Mouse (Mus musculus): Measurements from ENCODE around the gene Slc39a9. TPM values are rescaled to one million over a fixed set of nuclear protein-coding genes. Genes with fewer than 3 reads are reported as not detected.

The Slc39a9 gene
- total and polyA plus RNA-seq, 2 experiments from 2014 or later = 19.4 to 20.7 TPM

- H3K4me2 ChIP-seq (ENCODE audit: low read depth) = no peak overlapping the region
- TF ChIP-seq CTCF (IDR thresholded peaks at IDR 0.05; ENCODE audit: low read depth) = peak; percentile 50
- WGBS = 54% methylated on average over 2 of the region's 2 CpGs
- no peaks in the 10 kb centered on the region for H3K27me3 ChIP-seq (ENCODE audit: insufficient read depth, low read length)
- ATAC-seq (no peak), DNase-seq (no peak)
- H3K4me3 ChIP-seq (ENCODE audit: low read depth, low read length) = no peak overlapping the region
- H3K9ac ChIP-seq = no peak overlapping the region
- H3K27ac ChIP-seq (ENCODE audit: low read depth, low read length) = no peak overlapping the region
- no peaks in the 10 kb centered on the region for H3K36me3 ChIP-seq (ENCODE audit: insufficient read depth)
- no peaks in the 10 kb centered on the region for H3K4me1 ChIP-seq (ENCODE audit: insufficient read depth)
- no peaks in the 10 kb centered on the region for H3K9me3 ChIP-seq (ENCODE audit: low read length)
Observed at GRCm38 (mm10) chr12:80728814-80729213, 85.1 kb downstream of the Slc39a9 start.

GRCm38 (mm10) chr12:80729758-80730530 is 86.3 kb downstream of the Slc39a9 start:
- Histone ChIP-seq H3K4me1 (ENCODE audit: insufficient read depth) (no peaks in the 10 kb centered on the region), H3K4me2 (ENCODE audit: low read depth) (peak overlapping the region; percentile 11), H3K4me3 (ENCODE audit: low read depth, low read length) (no peak overlapping the region), H3K36me3 (ENCODE audit: insufficient read depth) (no peaks in the 10 kb centered on the region), H3K27me3 (ENCODE audit: insufficient read depth, low read length) (no peaks in the 10 kb centered on the region), H3K9ac (no peak overlapping the region; the same call in 1 of the 2 replicates), H3K9me3 (ENCODE audit: low read length) (no peaks in the 10 kb centered on the region), H3K27ac (ENCODE audit: low read depth, low read length) (no peak overlapping the region)
- ATAC-seq (peak; percentile 34; the same call in 1 of the 2 replicates), DNase-seq (peak; percentile 71)
- TF ChIP-seq CTCF (IDR thresholded peaks at IDR 0.05; ENCODE audit: low read depth) = no peak
- WGBS = 72% methylated on average over 12 of the region's 12 CpGs

- Histone ChIP-seq H3K27me3 (ENCODE audit: insufficient read depth, low read length) (no peaks in the 10 kb centered on the region), H3K9me3 (ENCODE audit: low read length) (no peaks in the 10 kb centered on the region), H3K9ac (no peak overlapping the region; the same call in 1 of the 2 replicates), H3K4me3 (ENCODE audit: low read depth, low read length) (no peak overlapping the region), H3K27ac (ENCODE audit: low read depth, low read length) (peak overlapping the region; percentile 45; the same call in 1 of the 2 replicates), H3K4me2 (ENCODE audit: low read depth) (peak overlapping the region; percentile 11), H3K4me1 (ENCODE audit: insufficient read depth) (no peaks in the 10 kb centered on the region), H3K36me3 (ENCODE audit: insufficient read depth) (no peaks in the 10 kb centered on the region)
- ATAC-seq (peak; percentile 96), DNase-seq (peak; percentile 86)
- WGBS = 3% methylated on average over 9 of the region's 9 CpGs
- peak; percentile 93 for TF ChIP-seq CTCF (IDR thresholded peaks at IDR 0.05; ENCODE audit: low read depth)
Observed at GRCm38 (mm10) chr12:80730567-80730966, 86.9 kb downstream of the Slc39a9 start.

Other genes with a start within 250 kb of the Slc39a9 start
- 55.3 and 59.6 TPM in 2 replicates for gene Dcaf5, start 207.3 kb upstream of the Slc39a9 start, total RNA-seq (2014; rRNA removed)
- 14.3 and 16.8 TPM in 2 replicates for gene Dcaf5, start 207.3 kb upstream of the Slc39a9 start, polyA plus RNA-seq (2015; fragmentation: Nextera tagmentation; extraction: Ambion mirVana)
- 35.4 and 42.0 TPM in 2 replicates for gene Exd2, start 180.8 kb upstream of the Slc39a9 start, total RNA-seq (2014; rRNA removed)
- gene Exd2, start 180.8 kb upstream of the Slc39a9 start, polyA plus RNA-seq (2015; fragmentation: Nextera tagmentation; extraction: Ambion mirVana) = 27.3 and 32.2 TPM in 2 replicates
- 44.1 and 65.1 TPM in 2 replicates for gene Galnt16, start 125.6 kb upstream of the Slc39a9 start, total RNA-seq (2014; rRNA removed)
- gene Galnt16, start 125.6 kb upstream of the Slc39a9 start, polyA plus RNA-seq (2015; fragmentation: Nextera tagmentation; extraction: Ambion mirVana) = 19.3 and 28.2 TPM in 2 replicates
- 85.6 and 106 TPM in 2 replicates for gene Erh, start 458 bp downstream of the Slc39a9 start, total RNA-seq (2014; rRNA removed)
- 285 and 329 TPM in 2 replicates for gene Erh, start 458 bp downstream of the Slc39a9 start, polyA plus RNA-seq (2015; fragmentation: Nextera tagmentation; extraction: Ambion mirVana)
- 0.77 and 1.1 TPM in 2 replicates for gene Plekhd1, start 48.7 kb downstream of the Slc39a9 start, total RNA-seq (2014; rRNA removed)
- 0.70 and 1.3 TPM in 2 replicates for gene Plekhd1, start 48.7 kb downstream of the Slc39a9 start, polyA plus RNA-seq (2015; fragmentation: Nextera tagmentation; extraction: Ambion mirVana)
- gene Ccdc177, start 116.8 kb downstream of the Slc39a9 start, total RNA-seq (2014; rRNA removed) = 19.1 and 23.5 TPM in 2 replicates
- 1.6 and 2.3 TPM in 2 replicates for gene Ccdc177, start 116.8 kb downstream of the Slc39a9 start, polyA plus RNA-seq (2015; fragmentation: Nextera tagmentation; extraction: Ambion mirVana)
- 12.5 and 15.3 TPM in 2 replicates for gene Susd6, start 146.6 kb downstream of the Slc39a9 start, total RNA-seq (2014; rRNA removed)
- gene Susd6, start 146.6 kb downstream of the Slc39a9 start, polyA plus RNA-seq (2015; fragmentation: Nextera tagmentation; extraction: Ambion mirVana) = 6.8 and 8.0 TPM in 2 replicates

Data from forebrain, postnatal 0 days (tissue).